27 mouse cellular contexts compared by ENCODE assay signal in the genomic region with DNA sequence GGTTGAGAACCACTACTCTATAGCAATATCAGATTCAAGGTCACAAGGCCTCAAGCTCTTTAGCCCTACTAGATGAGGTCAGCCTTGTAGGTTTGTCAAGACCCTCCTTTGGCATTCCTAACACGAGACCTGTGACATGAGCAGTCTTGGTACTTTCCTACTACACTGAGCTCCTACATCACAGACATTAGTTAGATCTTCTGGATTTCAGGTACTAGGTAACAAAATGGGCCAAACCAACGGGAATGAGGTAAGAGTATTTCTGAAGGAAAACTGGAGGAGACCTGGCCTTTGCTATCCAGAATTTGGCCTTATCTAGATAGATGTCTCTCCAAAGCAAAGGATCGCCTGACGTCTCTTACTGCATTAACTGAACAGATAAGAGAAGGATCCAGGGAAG.
"Had no signal": no experiment of that assay in that cellular context is flagged by ENCODE, and none has a peak within 500 bp of the region (broad histone marks: within the 10 kb centered on the region; RNA-seq: fewer than 3 reads in every experiment).

No protein-coding gene starts in this region.

- H3K4me3 ChIP-seq: limb, embryonic 10.5 days; limb, embryonic 12.5 days; limb, embryonic 13.5 days; limb, embryonic 15.5 days; liver, embryonic 12.5 days; liver, embryonic 13.5 days; liver, embryonic 15.5 days; lung, embryonic 15.5 days; megakaryocyte, embryonic 14.5 days; midbrain, embryonic 10.5 days; midbrain, embryonic 12.5 days; midbrain, embryonic 13.5 days; midbrain, embryonic 15.5 days; myocyte; neural tube, embryonic 12.5 days had no signal

- H3K27ac ChIP-seq: limb, embryonic 10.5 days; limb, embryonic 12.5 days; limb, embryonic 13.5 days; limb, embryonic 15.5 days; liver, embryonic 12.5 days; liver, embryonic 13.5 days; liver, embryonic 14.5 days; liver, embryonic 15.5 days; lung, embryonic 15.5 days; macrophage; midbrain, embryonic 10.5 days; midbrain, embryonic 12.5 days; midbrain, embryonic 13.5 days; midbrain, embryonic 15.5 days; neural tube, embryonic 12.5 days had no signal

- DNase-seq: left cerebral cortex, postnatal 4 days; liver; liver, embryonic 13.5 days; liver, postnatal 0 days; lung, adult 18-20 months; lung, adult 2 months; lung, embryonic 14.5 days; lung, postnatal 10 days; lung, postnatal 14 days; lung, postnatal 4 days; midbrain, embryonic 14.5 days had no signal
